ENCODE assay signal across 22 mouse cellular contexts in genomic region chrX:134690871-134691539, GRCm38 (mm10). TPM values are rescaled to one million over a fixed set of nuclear protein-coding genes. Genes with fewer than 3 reads are reported as not detected.
DNase-seq lines count a peak whose midpoint lies in the region; ATAC-seq and TF ChIP-seq lines count a peak whose summit lies in the region.
"Had no signal": no experiment of that assay in that cellular context is flagged by ENCODE, and none has a peak within 500 bp of the region (broad histone marks: within the 10 kb centered on the region; RNA-seq: fewer than 3 reads in every experiment).

No protein-coding gene starts in this region.

- peaks cover 4% of the 10 kb centered on the region; the same call in 1 of the 2 replicates for H3K4me1 ChIP-seq in cerebellum, adult 2 months (ENCODE audit: control insufficient read depth, insufficient read depth, low read length)
- H3K4me1 ChIP-seq: embryonic facial prominence, embryonic 15.5 days; intestine, embryonic 15.5 days; liver, embryonic 15.5 days; stomach, embryonic 15.5 days had no signal

- peak; percentile 16 to 18 for DNase-seq in cerebellum, adult 2 months
- peak; percentile 14 to 17 for DNase-seq in layer of hippocampus, postnatal 10 days (ENCODE audit: low spot score in 2 of 2)
- no peak for DNase-seq in layer of hippocampus, adult 8-10 months (ENCODE audit: low spot score in 2 of 2)
- peak; percentile 57 to 69 for DNase-seq in adrenal gland, postnatal 36 days
- peak; percentile 8 to 44 for DNase-seq in kidney, postnatal 36 days
- no peak for DNase-seq in urinary bladder, adult 2 months (ENCODE audit: low spot score)
- no peak for DNase-seq in frontal cortex, postnatal 36 days (ENCODE audit: low spot score in 2 of 2)
- DNase-seq: cerebellum, adult 11 months; gastrocnemius, postnatal 25 days; heart, postnatal 14 days; lung, postnatal 10 days; right cerebral cortex, postnatal 14 days had no signal

- no peak for TF ChIP-seq POLR2A in cerebellum, adult 2 months (IDR thresholded peaks at IDR 0.05; ENCODE audit: borderline replicate concordance, insufficient read depth, low read length)

- ATAC-seq in cerebellum, adult (ENCODE audit: insufficient number of reproducible peaks, low FRiP score, low TSS enrichment), result no peak
- ATAC-seq: intestine, embryonic 15.5 days; midbrain, embryonic 16.5 days had no signal

- no peaks in the 10 kb centered on the region for H3K27me3 ChIP-seq in cerebellum, adult 2 months (ENCODE audit: control insufficient read depth, insufficient read depth, low read length)
- H3K27me3 ChIP-seq: CH12.LX; intestine, embryonic 15.5 days; stomach, embryonic 15.5 days had no signal

- 40% methylated on average over 10 of the region's 10 CpGs for WGBS in cerebellum, adult 2 months

- no peak for TF ChIP-seq CTCF in cerebellum, adult 2 months (IDR thresholded peaks at IDR 0.05; ENCODE audit: borderline replicate concordance, insufficient read depth, low read depth, low read length)

- no peak overlapping the region for H3K4me3 ChIP-seq in cerebellum, adult 2 months (replicated peaks; ENCODE audit: insufficient read depth, low read depth, low read length)
- H3K4me3 ChIP-seq: embryonic facial prominence, embryonic 15.5 days; intestine, embryonic 15.5 days; limb, embryonic 13.5 days; liver, embryonic 15.5 days; megakaryocyte, embryonic 14.5 days; stomach, embryonic 15.5 days had no signal

- H3K27ac ChIP-seq in cerebellum, adult 2 months (ENCODE audit: insufficient read depth, low read length), result no peak overlapping the region
- H3K27ac ChIP-seq: embryonic facial prominence, embryonic 15.5 days; hindbrain, embryonic 14.5 days; intestine, embryonic 15.5 days; limb, embryonic 13.5 days; liver, embryonic 15.5 days; stomach, embryonic 15.5 days had no signal

RNA-seq across cellular contexts. Expression of gene Armcx4, which starts 4.7 kb away (rescaled TPM):
- polyA plus RNA-seq in cerebellum, adult 2 months (2012; rRNA removed), result 15.2 and 15.8 TPM in 2 replicates
- 10 to 100 TPM; 51.9 to 57.1 TPM for total RNA-seq in layer of hippocampus, postnatal 10 days (2021)
- 10 to 100 TPM; 33.6 to 37.1 (median 35.0) TPM for total RNA-seq in layer of hippocampus, adult 8-10 months (2022)
- total RNA-seq in adrenal gland, postnatal 36 days (2021), result 10 to 100 TPM; 10.2 to 12.0 TPM
- polyA plus RNA-seq in urinary bladder, adult 2 months (2012; rRNA removed), result 1.1 and 2.0 TPM in 2 replicates

RNA-seq across cellular contexts. Expression of gene Armcx1, which starts 26.8 kb away (rescaled TPM):
- polyA plus RNA-seq in cerebellum, adult 2 months (2012; rRNA removed), result 72.1 and 76.4 TPM in 2 replicates
- 10 to 100 TPM; 54.1 to 59.5 TPM for total RNA-seq in layer of hippocampus, postnatal 10 days (2021)
- total RNA-seq in layer of hippocampus, adult 8-10 months (2022), result 10 to 100 TPM; 51.9 to 67.4 (median 63.3) TPM
- total RNA-seq in adrenal gland, postnatal 36 days (2021), result 10 to 100 TPM; 18.6 to 20.4 TPM
- 21.1 and 22.8 TPM in 2 replicates for polyA plus RNA-seq in urinary bladder, adult 2 months (2012; rRNA removed)

Comparison
In these comparisons a context has a peak if more than half of its experiments do, and no peak if none do; other contexts are left out.
1. DNase-seq: peak in cerebellum, adult 2 months (2 of 2), layer of hippocampus, postnatal 10 days (2 of 2), adrenal gland, postnatal 36 days (2 of 2) and kidney, postnatal 36 days (2 of 2); none in layer of hippocampus, adult 8-10 months (0 of 2), urinary bladder, adult 2 months (single experiment) and frontal cortex, postnatal 36 days (0 of 2).